Mouse (Mus musculus): ENCODE data around the gene Ephb1.

The Ephb1 gene

GRCm38 (mm10) chr9:102045886-102046285 is 308.6 kb downstream of the Ephb1 start:
- DNase-seq (ENCODE audit: low spot score) = no peak

DNA sequence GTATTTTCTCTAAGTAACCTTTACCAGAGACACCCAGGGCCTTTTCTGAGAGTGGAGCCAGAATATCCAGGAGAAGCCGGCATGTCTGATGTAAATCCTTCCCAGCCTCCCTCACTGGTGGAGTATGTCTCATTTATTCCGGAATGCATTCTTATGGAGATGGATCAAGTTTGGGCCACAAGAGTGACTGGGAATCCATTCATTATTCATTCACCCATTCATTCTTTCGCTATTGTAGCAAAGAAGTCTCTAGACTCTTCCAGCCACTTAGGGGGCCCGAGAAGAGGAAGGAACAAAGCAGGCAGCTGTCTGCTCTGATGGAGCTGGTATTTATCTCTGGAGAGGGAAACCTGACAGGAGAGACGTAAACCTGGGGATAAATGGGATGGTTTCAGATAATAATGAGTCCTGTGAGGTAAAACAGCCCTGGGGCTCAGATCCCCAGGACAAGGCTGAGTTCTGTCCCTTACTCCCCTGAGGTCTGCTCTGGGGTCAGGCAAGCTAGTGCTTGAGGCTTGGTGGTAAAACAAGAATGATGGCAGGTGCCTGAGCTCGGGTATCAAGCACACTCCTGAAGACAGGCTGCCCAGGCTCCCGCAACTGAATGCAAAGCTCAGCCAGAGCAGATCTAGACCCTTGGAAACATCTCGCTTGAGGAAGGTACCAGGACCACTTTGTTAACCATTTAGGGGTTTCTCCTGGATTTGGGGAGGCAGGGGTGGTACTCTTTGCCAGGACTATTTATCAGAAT is 309.2 kb downstream of the Ephb1 start:
- DNase-seq (ENCODE audit: low spot score) = no peak

GRCm38 (mm10) chr9:102039011-102039733 is 315.3 kb downstream of the Ephb1 start:
- DNase-seq (ENCODE audit: low spot score) = no peak

- no peak for DNase-seq (ENCODE audit: low spot score)
Measured at GRCm38 (mm10) chr9:102036132-102036531, 318.4 kb downstream of the Ephb1 start.

GRCm38 (mm10) chr9:102033231-102033630 is 321.3 kb downstream of the Ephb1 start:
- no peak for DNase-seq (ENCODE audit: low spot score)

DNA sequence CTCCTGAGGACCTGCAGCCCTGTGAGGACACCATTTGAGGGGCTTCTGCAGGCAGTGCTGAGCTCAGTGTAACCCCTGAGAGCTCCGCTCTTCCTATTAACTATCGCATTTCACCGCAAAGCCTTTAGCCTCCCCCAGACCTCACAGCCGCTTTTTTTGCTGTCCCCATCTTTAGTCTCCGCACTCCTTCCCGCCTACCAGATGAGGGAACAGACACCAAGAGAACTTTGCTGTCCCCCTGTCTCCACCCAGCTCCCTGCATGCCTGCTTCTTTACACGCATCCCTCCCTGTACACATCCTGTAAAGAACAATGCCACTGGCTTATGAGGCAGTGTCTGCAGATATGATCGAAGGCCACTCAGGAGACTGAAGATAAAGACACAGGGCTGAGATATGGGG is 322.1 kb downstream of the Ephb1 start:
- DNase-seq (ENCODE audit: low spot score) = no peak

GRCm38 (mm10) chr9:102029661-102030060 is 324.8 kb downstream of the Ephb1 start:
- no peak for DNase-seq (ENCODE audit: low spot score)

DNA sequence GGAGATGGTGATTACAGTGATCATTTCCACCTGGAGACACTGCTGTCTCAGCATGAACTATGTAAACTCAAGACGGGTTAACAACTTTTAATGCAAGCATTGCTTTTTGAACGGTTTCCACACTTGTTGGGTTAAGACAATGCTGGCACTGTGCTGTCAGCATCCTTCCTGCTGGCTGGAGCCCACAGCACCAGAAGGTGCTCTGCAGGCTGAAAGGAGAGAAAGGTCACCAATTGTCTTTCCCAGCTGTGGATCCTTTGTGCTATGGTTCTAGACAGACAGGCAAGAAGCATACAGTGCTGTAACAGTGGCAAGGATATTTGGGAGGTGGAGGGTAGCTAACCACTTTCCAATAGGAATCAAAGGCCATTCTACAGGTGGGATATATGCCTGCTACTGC is 328.4 kb downstream of the Ephb1 start:
- no peak for DNase-seq (ENCODE audit: low spot score)

DNA sequence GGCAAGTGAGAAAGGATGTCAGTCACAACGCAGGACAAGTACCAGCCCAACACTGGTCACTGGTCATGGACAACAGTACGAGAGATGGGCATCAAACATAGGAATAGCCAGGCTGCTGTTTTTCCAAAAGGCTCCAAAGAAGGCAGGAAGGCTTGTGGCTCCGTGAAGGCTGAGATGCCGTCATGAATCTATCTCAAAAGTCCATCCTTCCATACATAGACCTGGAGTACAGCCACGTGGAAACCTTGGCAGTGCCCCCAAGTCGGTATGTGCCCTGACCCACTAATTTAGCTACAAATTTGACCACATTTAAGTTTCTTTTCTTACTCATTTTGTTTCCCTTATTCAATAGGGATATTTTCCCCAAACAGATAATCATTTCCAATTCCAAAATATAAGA is 329.4 kb downstream of the Ephb1 start:
- no peak for DNase-seq (ENCODE audit: low spot score)

DNA sequence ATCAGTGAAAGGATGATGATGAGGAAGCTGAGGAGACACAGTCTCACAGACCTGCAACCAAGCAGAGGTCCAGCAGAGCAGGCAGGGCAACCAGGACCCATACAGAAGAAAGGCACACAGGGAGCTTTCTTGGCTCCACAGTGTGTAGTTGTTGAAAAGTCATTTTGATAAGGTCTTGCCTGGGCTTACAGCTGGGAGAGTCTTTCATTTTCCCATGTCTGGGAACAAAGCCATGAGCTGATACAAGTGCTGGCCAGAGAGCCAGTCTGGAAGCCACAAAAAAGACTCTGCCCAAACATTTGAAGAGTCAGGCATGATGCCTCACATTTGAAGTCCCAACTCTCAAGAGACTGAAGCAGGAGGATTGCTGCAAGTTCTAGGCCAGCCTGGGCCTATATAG is 339.0 kb downstream of the Ephb1 start:
- no peak for DNase-seq (ENCODE audit: low spot score)

DNA sequence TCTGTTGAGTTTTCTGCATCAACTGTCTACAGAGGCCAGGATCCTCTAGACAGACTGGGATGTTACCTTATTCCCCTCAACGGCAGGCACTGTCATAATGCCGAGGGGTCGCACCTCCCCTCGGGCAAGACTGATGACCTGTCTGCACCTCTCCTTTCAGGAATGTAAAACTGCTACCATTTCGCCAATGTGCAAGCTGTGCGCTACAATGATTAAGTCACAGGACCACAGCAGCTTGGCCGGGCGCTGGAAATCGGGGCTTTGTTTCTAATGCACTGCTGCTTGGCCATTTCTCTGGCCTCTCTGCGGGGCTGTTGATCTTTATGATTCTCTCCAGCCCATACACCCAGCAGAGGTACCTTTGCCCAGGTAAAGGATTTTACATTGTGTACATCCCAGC is 346.8 kb downstream of the Ephb1 start:
- no peak for DNase-seq (ENCODE audit: low spot score)

GRCm38 (mm10) chr9:102006539-102006938 is 348.0 kb downstream of the Ephb1 start:
- no peak for DNase-seq (ENCODE audit: low spot score)

- DNase-seq (ENCODE audit: low spot score) = no peak
Measured at GRCm38 (mm10) chr9:102002920-102003319, 351.6 kb downstream of the Ephb1 start.

GRCm38 (mm10) chr9:102002186-102002585 is 352.3 kb downstream of the Ephb1 start:
- no peak for DNase-seq (ENCODE audit: low spot score)

- no peak for DNase-seq (ENCODE audit: low spot score)
Measured at GRCm38 (mm10) chr9:102001633-102002165, 352.8 kb downstream of the Ephb1 start.

- no peak for DNase-seq (ENCODE audit: low spot score)
Measured at GRCm38 (mm10) chr9:101999690-102000089, 354.8 kb downstream of the Ephb1 start.

- no peak for DNase-seq (ENCODE audit: low spot score)
Measured at GRCm38 (mm10) chr9:101996771-101997500, 357.6 kb downstream of the Ephb1 start.

DNA sequence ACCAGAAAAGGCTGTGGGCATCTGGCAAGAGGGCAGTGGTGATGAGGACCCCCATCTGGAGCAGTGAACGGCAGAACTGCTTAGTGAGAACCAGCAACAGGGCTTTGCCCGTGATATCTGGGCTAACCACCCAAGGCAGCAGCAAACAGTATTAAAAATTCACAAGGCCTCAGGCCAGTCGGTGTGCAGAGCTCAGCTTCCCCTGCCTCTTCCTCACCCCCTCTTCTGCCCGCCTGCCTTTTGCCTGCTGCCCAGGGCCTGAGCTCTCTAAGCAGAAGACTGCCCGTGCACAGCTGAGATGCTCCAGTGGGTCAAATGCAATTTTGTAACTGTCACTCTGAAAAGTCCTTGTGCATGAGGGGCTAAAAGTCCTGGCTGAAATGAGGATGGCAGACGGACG is 358.3 kb downstream of the Ephb1 start:
- no peak for DNase-seq (ENCODE audit: low spot score)

- peak; percentile 31 for DNase-seq (ENCODE audit: low spot score)
Measured at GRCm38 (mm10) chr9:101995423-101996156, 358.9 kb downstream of the Ephb1 start.

DNA sequence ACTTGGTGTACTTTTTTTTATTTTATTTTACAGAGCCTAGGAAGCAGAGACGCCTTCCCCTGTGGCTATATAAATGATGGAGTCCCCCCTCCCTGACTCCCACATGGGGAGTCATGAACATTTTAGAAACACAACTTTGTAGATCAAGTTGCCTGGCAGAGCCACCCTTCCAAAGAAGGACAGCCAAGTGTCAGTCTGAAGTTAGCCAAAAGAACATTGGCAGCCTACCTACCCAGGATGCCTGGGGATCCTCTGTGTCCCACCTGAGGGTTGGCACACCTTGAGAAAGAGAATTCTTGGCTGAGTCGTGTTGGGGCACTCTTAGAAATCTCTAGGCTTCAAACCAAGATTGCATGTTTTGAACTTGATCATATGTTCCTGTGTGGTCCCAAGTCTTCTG is 360.4 kb downstream of the Ephb1 start:
- no peak for DNase-seq (ENCODE audit: low spot score)

DNA sequence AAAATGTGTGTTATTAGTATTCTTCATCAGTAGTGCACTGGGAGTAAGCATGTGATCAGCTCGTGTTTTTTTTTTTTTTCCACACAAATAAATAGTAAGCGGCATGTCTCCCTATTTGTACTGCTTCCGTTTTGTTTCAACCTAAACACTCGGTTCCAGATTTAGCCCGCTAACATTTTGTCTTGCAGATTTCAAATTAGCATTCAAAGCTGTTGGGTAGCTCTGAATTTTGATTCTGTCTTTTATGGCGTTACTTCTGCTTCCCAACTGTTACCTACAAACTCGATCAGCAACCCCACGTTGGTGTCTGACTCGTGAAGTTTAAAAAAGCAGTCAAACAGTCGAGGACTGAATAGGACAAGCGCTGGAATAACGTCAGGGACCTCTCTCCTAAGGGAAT is 363.7 kb downstream of the Ephb1 start:
- no peak for DNase-seq (ENCODE audit: low spot score)

- no peak for DNase-seq (ENCODE audit: low spot score)
Measured at GRCm38 (mm10) chr9:101990032-101990431, 364.5 kb downstream of the Ephb1 start.

Data from spleen, adult 12 weeks (tissue).